Mouse (Mus musculus) heart, postnatal 0 days (tissue): ENCODE results near the gene Strc. TPM values are rescaled to one million over a fixed set of nuclear protein-coding genes. Genes with fewer than 3 reads are reported as not detected.

Experiments
- ATAC-seq: fragments of 200-750 bp; cut with Nextera tagmentation; 2 replicates; pipeline ENCODE4 v1.8.0; 2017; ENCODE audit warnings: low read depth, moderate number of reproducible peaks, moderate library complexity; ENCODE audit not compliant: insufficient read depth
- DNase-seq: peaks from one replicate; pipeline ENCODE4 v3.0.0-alpha.2; 2016; ENCODE audit warnings: low spot score
- H3K27ac ChIP-seq: fragments of 300-500 bp; sonication (generic); 2 replicates; pipeline ENCODE4 v1.5.1; 2014; ENCODE audit warnings: low read depth, mild to moderate bottlenecking
- H3K27me3 ChIP-seq: fragments of 300-500 bp; sonication (generic); 2 replicates; pipeline ENCODE4 v1.6.1; 2014; ENCODE audit warnings: low read length, mixed read lengths; ENCODE audit not compliant: control insufficient read depth, insufficient read depth
- H3K36me3 ChIP-seq: fragments of 300-500 bp; sonication (generic); replicated peaks from 2 replicates; pipeline ENCODE4 v1.6.1; 2014; ENCODE audit warnings: low read length, mixed read lengths; ENCODE audit not compliant: control insufficient read depth, insufficient read depth
- H3K4me1 ChIP-seq: fragments of 300-500 bp; sonication (generic); 2 replicates; pipeline ENCODE4 v1.6.1; 2014; ENCODE audit warnings: antibody characterized with exemption; ENCODE audit not compliant: control insufficient read depth, insufficient read depth
- H3K4me2 ChIP-seq: fragments of 300-500 bp; sonication (generic); 2 replicates; pipeline ENCODE4 v1.6.1; 2014; ENCODE audit warnings: low read depth, mild to moderate bottlenecking, low read length, moderate library complexity
- H3K4me3 ChIP-seq: fragments of 300-500 bp; sonication (generic); 2 replicates; pipeline ENCODE4 v1.5.1; 2014; ENCODE audit warnings: low read depth, low read length
- H3K9ac ChIP-seq: fragments of 300-500 bp; sonication (generic); replicated peaks from 2 replicates; pipeline ENCODE4 v1.6.1; 2014; ENCODE audit warnings: low read depth, low read length, mixed read lengths
- H3K9me3 ChIP-seq: fragments of 300-500 bp; sonication (generic); replicated peaks from 2 replicates; pipeline ENCODE4 v1.6.1; 2016; ENCODE audit warnings: low read length; ENCODE audit not compliant: control insufficient read depth
- CTCF ChIP-seq: IDR thresholded peaks from 2 replicates; pipeline ENCODE4 v1.5.1; 2016; ENCODE audit warnings: antibody characterized with exemption, control low read depth, low read depth
- EP300 ChIP-seq: IDR thresholded peaks from 2 replicates; pipeline ENCODE4 v1.6.1; 2016; ENCODE audit warnings: antibody characterized with exemption, low read depth
- WGBS: fragments of 180-500 bp; shearing (Covaris S2); extraction: QIAGEN DNeasy Blood & Tissue Kit; methylation state at CpG from one replicate; pipeline ENCODE4 v1.1.7; 2014; 5-methylcytosine and 5-hydroxymethylcytosine counted together
- polyA plus RNA-seq: library from polyadenylated mRNA; unstranded; fragments of >200 nt; fragmentation: Nextera tagmentation; extraction: Ambion mirVana; gene quantifications from 2 replicates; pipeline ENCODE4 v1.2.1, GENCODE M21; 2015
- total RNA-seq: library from RNA; depleted of rRNA; stranded (reverse); fragments of >200 nt; gene quantifications from 2 replicates; pipeline ENCODE4 v1.2.3, GENCODE M21; 2014; ENCODE audit warnings: low replicate concordance

Strc gene
- total and polyA plus RNA-seq, 2 experiments from 2014 or later = not detected

GRCm38 (mm10) chr2:121408160-121408559 is 21.2 kb upstream of the Strc start:
- H3K9ac ChIP-seq = no peak overlapping the region
- no peaks in the 10 kb centered on the region; the same call in 1 of the 2 replicates for H3K4me1 ChIP-seq
- H3K36me3 ChIP-seq = no peaks in the 10 kb centered on the region
- 38% methylated on average over 4 of the region's 4 CpGs for WGBS
- H3K27ac ChIP-seq = no peak overlapping the region
- ATAC-seq (no peak), DNase-seq (no peak)
- H3K9me3 ChIP-seq = no peaks in the 10 kb centered on the region
- no peak overlapping the region for H3K4me3 ChIP-seq
- TF ChIP-seq CTCF = peak; percentile 43
- TF ChIP-seq EP300 = no peak
- no peaks in the 10 kb centered on the region for H3K27me3 ChIP-seq
- no peak overlapping the region for H3K4me2 ChIP-seq

- H3K27me3 ChIP-seq = no peaks in the 10 kb centered on the region
- no peaks in the 10 kb centered on the region for H3K9me3 ChIP-seq
- ATAC-seq (no peak), DNase-seq (no peak)
- H3K4me3 ChIP-seq = no peak overlapping the region
- no peak overlapping the region for H3K9ac ChIP-seq
- H3K4me1 ChIP-seq = no peaks in the 10 kb centered on the region
- H3K4me2 ChIP-seq = no peak overlapping the region
- H3K27ac ChIP-seq = no peak overlapping the region
- TF ChIP-seq CTCF (no peak), EP300 (no peak)
- no peaks in the 10 kb centered on the region for H3K36me3 ChIP-seq
Measured at GRCm38 (mm10) chr2:121403296-121403695, 16.3 kb upstream of the Strc start.

- H3K4me1 ChIP-seq = no peaks in the 10 kb centered on the region
- H3K27ac ChIP-seq = no peak overlapping the region
- no peak overlapping the region for H3K4me2 ChIP-seq
- DNase-seq (peak; percentile 59), ATAC-seq (no peak)
- H3K36me3 ChIP-seq = no peaks in the 10 kb centered on the region
- no peaks in the 10 kb centered on the region for H3K9me3 ChIP-seq
- no peak overlapping the region for H3K4me3 ChIP-seq
- no peak overlapping the region for H3K9ac ChIP-seq
- no peak for TF ChIP-seq EP300
- TF ChIP-seq CTCF = peak; percentile 74
- 16% methylated on average over 8 of the region's 8 CpGs for WGBS
- no peaks in the 10 kb centered on the region for H3K27me3 ChIP-seq
Measured at GRCm38 (mm10) chr2:121396624-121397023, 9.7 kb upstream of the Strc start.

- 38% methylated on average over 2 of the region's 2 CpGs for WGBS
- Histone ChIP-seq H3K27me3 (0 out of 2 replicates have a peak, but pooled peaks cover 4% of the 10 kb centered on the region), H3K4me2 (no peak overlapping the region), H3K27ac (no peak overlapping the region), H3K4me3 (no peak overlapping the region), H3K4me1 (no peaks in the 10 kb centered on the region), H3K9me3 (no peaks in the 10 kb centered on the region), H3K9ac (no peak overlapping the region), H3K36me3 (no peaks in the 10 kb centered on the region)
- TF ChIP-seq EP300 (no peak), CTCF (no peak)
- DNase-seq = no peak
- ATAC-seq = no peak
Measured at GRCm38 (mm10) chr2:121374766-121375165, 12.2 kb downstream of the Strc start.

- TF ChIP-seq CTCF = no peak
- no peak for TF ChIP-seq EP300
- Histone ChIP-seq H3K4me2 (no peak overlapping the region), H3K4me3 (no peak overlapping the region), H3K9ac (no peak overlapping the region), H3K4me1 (no peaks in the 10 kb centered on the region), H3K27ac (no peak overlapping the region), H3K36me3 (no peaks in the 10 kb centered on the region), H3K27me3 (0 out of 2 replicates have a peak, but pooled peaks cover 4% of the 10 kb centered on the region), H3K9me3 (no peaks in the 10 kb centered on the region)
- DNase-seq (no peak), ATAC-seq (no peak)
- whole genome bisulfite sequencing = 39% methylated on average over 3 of the region's 3 CpGs
Measured at GRCm38 (mm10) chr2:121372266-121372665, 14.7 kb downstream of the Strc start.

GRCm38 (mm10) chr2:121370921-121371320 is 16.0 kb downstream of the Strc start:
- H3K4me1 ChIP-seq = no peaks in the 10 kb centered on the region

More at GRCm38 (mm10) chr2:121370921-121371320, 16.0 kb downstream of the Strc start:
- no peaks in the 10 kb centered on the region for H3K9me3 ChIP-seq
- H3K9ac ChIP-seq = no peak overlapping the region
- H3K4me2 ChIP-seq = no peak overlapping the region
- TF ChIP-seq CTCF (no peak), EP300 (no peak)
- H3K4me3 ChIP-seq = no peak overlapping the region
- DNase-seq = no peak
- H3K36me3 ChIP-seq = no peaks in the 10 kb centered on the region
- WGBS = 76% methylated on average over 5 of the region's 5 CpGs
- ATAC-seq = no peak
- H3K27me3 ChIP-seq = no peaks in the 10 kb centered on the region
- no peak overlapping the region for H3K27ac ChIP-seq
